Mouse (Mus musculus) megakaryocyte, adult 5-6 weeks (primary cell): ENCODE results near the gene Olfr298. TPM values are rescaled to one million over a fixed set of nuclear protein-coding genes. Genes with fewer than 3 reads are reported as not detected.

ENCODE experiments used
- ATAC-seq: 2 replicates; pipeline ENCODE4 v1.8.0; 2016; ENCODE audit warnings: mild to moderate bottlenecking, inconsistent platforms; ENCODE audit not compliant: poor library complexity, severe bottlenecking
- total RNA-seq, 2 experiments: library from RNA; stranded (forward) in 1 of 2; stranded (reverse) in 1 of 2; fragments of 153-499, 151-499 nt in 1 of 2; fragments of 221-1000, 200-1000 nt in 1 of 2; gene quantifications; 2 replicates each; pipeline versions ENCODE4 v1.2.3 to v1.2.4; 2015 to 2017

The Olfr298 gene
- total RNA-seq (2015) (not detected in 2 replicates), total RNA-seq (2017) (not detected in 2 replicates)

DNA sequence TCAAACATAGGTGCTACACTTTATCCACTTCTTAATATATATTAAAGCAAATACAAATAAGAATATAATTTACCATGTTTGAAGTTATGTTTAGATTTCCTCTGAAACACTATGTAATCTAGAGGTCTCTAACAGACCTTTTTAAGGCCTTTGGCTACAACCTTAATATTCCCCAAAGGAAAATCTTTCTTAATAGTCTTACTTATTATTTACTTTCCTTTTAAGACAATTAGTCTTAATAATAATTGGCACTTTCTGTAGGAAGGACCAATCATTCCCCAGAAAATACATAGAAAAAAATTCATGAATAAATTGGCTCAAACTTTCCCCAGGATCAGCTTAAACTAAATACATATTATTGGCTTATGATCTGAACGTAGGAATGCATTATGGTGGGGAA, at the start of gene Olfr298:
TSS of gene Olfr298 (minus strand) at position 101 of the 400 bp plus-strand sequence.
- no peak for ATAC-seq

DNA sequence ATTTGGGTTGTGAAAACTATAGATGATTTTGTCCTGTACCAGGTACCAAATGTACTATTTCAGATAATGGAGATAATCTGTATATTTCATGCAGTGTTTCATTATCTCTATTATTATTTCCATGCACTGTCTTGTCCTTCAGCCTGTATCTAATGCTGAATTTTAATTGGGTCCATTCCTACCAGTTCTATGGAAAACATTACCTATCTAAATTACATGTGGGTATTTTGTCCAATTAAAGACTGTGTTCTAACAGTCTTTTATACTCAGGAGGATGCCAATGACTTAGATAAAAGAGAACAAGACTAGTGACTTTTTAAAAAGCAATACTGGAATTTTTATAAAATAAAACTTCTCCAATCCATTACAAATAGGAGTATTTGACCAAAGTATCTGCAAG, 27.4 kb upstream of the Olfr298 start, which contains the start of gene Olfr297:
TSS of gene Olfr297 (plus strand) at position 301 of the 400 bp plus-strand sequence.
- no peak for ATAC-seq

DNA sequence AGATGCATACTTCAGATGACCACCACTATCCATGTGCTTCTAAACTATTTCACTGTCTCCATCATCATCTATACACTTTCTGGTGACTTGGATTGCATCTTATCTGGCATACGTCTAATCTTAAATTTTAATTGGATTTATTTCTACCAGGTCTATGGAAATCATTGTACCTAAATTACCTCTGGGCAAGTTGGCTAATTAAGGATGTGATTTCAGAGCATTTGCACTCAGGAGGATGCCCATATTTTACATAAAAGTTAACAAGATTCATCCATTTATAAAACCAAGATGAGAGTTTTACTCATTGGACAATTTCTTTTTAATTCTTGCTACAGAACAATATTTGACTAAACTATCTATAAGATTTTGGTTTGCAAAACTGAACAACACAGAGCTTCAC, 32.7 kb downstream of the Olfr298 start, which contains the start of gene Olfr299:
TSS of gene Olfr299 (plus strand) at position 301 of the 400 bp plus-strand sequence.
- ATAC-seq = no peak

Other genes starting within 250 kb of the Olfr298 start
- not detected in 2 replicates for gene Vmn2r76, start 246.2 kb downstream of the Olfr298 start, total RNA-seq (2015)
- gene Vmn2r76, start 246.2 kb downstream of the Olfr298 start, total RNA-seq (2017) = under 0.01 TPM in 1 of 2 replicates, not detected in the other
- gene Olfr310, start 215.3 kb downstream of the Olfr298 start, total RNA-seq (2015) = not detected in 2 replicates
- not detected in 2 replicates for gene Olfr310, start 215.3 kb downstream of the Olfr298 start, total RNA-seq (2017)
- not detected in 2 replicates for gene Olfr309, start 178.8 kb downstream of the Olfr298 start, total RNA-seq (2015)
- not detected in 2 replicates for gene Olfr309, start 178.8 kb downstream of the Olfr298 start, total RNA-seq (2017)
- not detected in 2 replicates for gene Olfr308, start 166.9 kb downstream of the Olfr298 start, total RNA-seq (2015)
- not detected in 2 replicates for gene Olfr308, start 166.9 kb downstream of the Olfr298 start, total RNA-seq (2017)
- gene Olfr307, start 154.9 kb downstream of the Olfr298 start, total RNA-seq (2015) = not detected in 2 replicates
- not detected in 2 replicates for gene Olfr307, start 154.9 kb downstream of the Olfr298 start, total RNA-seq (2017)
- not detected in 2 replicates for gene Olfr305, start 125.6 kb downstream of the Olfr298 start, total RNA-seq (2015)
- gene Olfr305, start 125.6 kb downstream of the Olfr298 start, total RNA-seq (2017) = not detected in 2 replicates
- not detected in 2 replicates for gene Olfr304, start 105.8 kb downstream of the Olfr298 start, total RNA-seq (2015)
- gene Olfr304, start 105.8 kb downstream of the Olfr298 start, total RNA-seq (2017) = not detected in 2 replicates
- gene Olfr303, start 94.7 kb downstream of the Olfr298 start, total RNA-seq (2015) = not detected in 2 replicates
- not detected in 2 replicates for gene Olfr303, start 94.7 kb downstream of the Olfr298 start, total RNA-seq (2017)
- gene Olfr301, start 88.6 kb downstream of the Olfr298 start, total RNA-seq (2015) = not detected in 2 replicates
- not detected in 2 replicates for gene Olfr301, start 88.6 kb downstream of the Olfr298 start, total RNA-seq (2017)
- gene Olfr299, start 32.6 kb downstream of the Olfr298 start, total RNA-seq (2015) = not detected in 2 replicates
- not detected in 2 replicates for gene Olfr299, start 32.6 kb downstream of the Olfr298 start, total RNA-seq (2017)
- gene Olfr297, start 27.5 kb upstream of the Olfr298 start, total RNA-seq (2015) = not detected in 2 replicates
- not detected in 2 replicates for gene Olfr297, start 27.5 kb upstream of the Olfr298 start, total RNA-seq (2017)
- not detected in 2 replicates for gene Olfr295, start 91.4 kb upstream of the Olfr298 start, total RNA-seq (2015)
- not detected in 2 replicates for gene Olfr295, start 91.4 kb upstream of the Olfr298 start, total RNA-seq (2017)
- not detected in 2 replicates for gene Olfr294, start 124.2 kb upstream of the Olfr298 start, total RNA-seq (2015)
- not detected in 2 replicates for gene Olfr294, start 124.2 kb upstream of the Olfr298 start, total RNA-seq (2017)
- not detected in 2 replicates for gene Olfr293, start 156.6 kb upstream of the Olfr298 start, total RNA-seq (2015)
- not detected in 2 replicates for gene Olfr293, start 156.6 kb upstream of the Olfr298 start, total RNA-seq (2017)
- gene Olfr292, start 195.8 kb upstream of the Olfr298 start, total RNA-seq (2015) = not detected in 2 replicates
- gene Olfr292, start 195.8 kb upstream of the Olfr298 start, total RNA-seq (2017) = not detected in 2 replicates